Mouse (Mus musculus): Measurements from ENCODE around the gene Kpna1. TPM values are rescaled to one million over a fixed set of nuclear protein-coding genes. Genes with fewer than 3 reads are reported as not detected.

The Kpna1 gene
- polyA plus RNA-seq, 1 experiment from 2014 or later, result 44.1 TPM

DNA sequence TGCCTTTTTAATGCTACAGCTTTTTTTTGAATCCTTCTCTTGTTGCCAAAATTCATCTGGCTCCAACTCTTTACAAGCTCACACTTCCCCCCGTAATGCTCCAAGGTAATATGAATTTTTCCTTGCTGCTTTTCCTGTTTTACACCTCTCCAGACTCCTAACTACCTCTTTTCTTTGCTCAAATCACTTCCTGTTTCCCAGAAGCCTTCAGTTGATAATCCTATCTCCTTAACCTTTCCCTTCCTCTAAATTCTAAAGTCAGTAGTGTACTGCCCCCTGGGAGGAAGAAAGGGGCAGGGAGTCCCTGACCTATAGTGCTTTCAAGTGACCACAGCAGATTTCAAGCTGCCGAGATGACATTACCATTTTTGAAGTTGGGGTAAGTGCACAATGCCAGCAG, 89.1 kb downstream of the Kpna1 start:
- Histone ChIP-seq H3K4me3 (ENCODE audit: low read depth, low read length) (no peak overlapping the region), H3K4me2 (replicated peaks; ENCODE audit: low read depth, low read length) (no peak overlapping the region), H3K9me3 (ENCODE audit: control insufficient read depth, low read depth, low read length) (no peaks in the 10 kb centered on the region), H3K27ac (ENCODE audit: low read length) (no peak overlapping the region), H3K9ac (replicated peaks; ENCODE audit: low read depth, low read length) (no peak overlapping the region), H3K36me3 (ENCODE audit: control insufficient read depth, insufficient read depth, low read length) (no peaks in the 10 kb centered on the region), H3K4me1 (ENCODE audit: control insufficient read depth, insufficient read depth, low read length) (peaks cover 26% of the 10 kb centered on the region), H3K27me3 (ENCODE audit: control insufficient read depth, insufficient read depth, low read length) (no peaks in the 10 kb centered on the region)
- no peak for ATAC-seq (ENCODE audit: insufficient number of reproducible peaks, insufficient read depth, low FRiP score, low read depth)
- WGBS, result 70% methylated on average over 2 of the region's 2 CpGs

DNA sequence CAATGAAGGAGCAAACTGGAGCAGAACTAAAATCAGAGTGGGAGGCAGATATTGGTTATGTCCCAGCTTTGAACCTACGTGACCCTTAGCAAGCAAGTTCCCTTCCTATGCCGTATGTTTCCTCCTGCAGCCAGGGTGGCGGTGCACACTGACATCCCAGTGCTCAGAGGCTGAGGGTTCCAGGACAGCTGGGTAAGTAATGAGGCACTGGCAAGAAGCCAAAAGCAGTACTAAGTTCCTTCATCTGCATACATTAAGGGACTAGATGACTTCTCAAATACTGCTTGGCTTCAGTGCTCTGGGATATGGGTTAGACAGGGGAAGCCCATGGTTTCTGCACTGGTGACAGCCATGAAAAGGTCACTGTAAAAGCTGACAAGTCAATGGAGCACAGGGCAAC, 89.8 kb downstream of the Kpna1 start:
- H3K9me3 ChIP-seq (ENCODE audit: control insufficient read depth, low read depth, low read length), result no peaks in the 10 kb centered on the region
- no peak overlapping the region for H3K9ac ChIP-seq (replicated peaks; ENCODE audit: low read depth, low read length)
- no peak overlapping the region for H3K4me3 ChIP-seq (ENCODE audit: low read depth, low read length)
- H3K4me1 ChIP-seq (ENCODE audit: control insufficient read depth, insufficient read depth, low read length), result peaks cover 26% of the 10 kb centered on the region
- H3K27ac ChIP-seq (ENCODE audit: low read length), result no peak overlapping the region
- WGBS, result 55% methylated on average over 3 of the region's 3 CpGs
- H3K4me2 ChIP-seq (replicated peaks; ENCODE audit: low read depth, low read length), result no peak overlapping the region
- no peaks in the 10 kb centered on the region for H3K27me3 ChIP-seq (ENCODE audit: control insufficient read depth, insufficient read depth, low read length)
- no peaks in the 10 kb centered on the region for H3K36me3 ChIP-seq (ENCODE audit: control insufficient read depth, insufficient read depth, low read length)
- no peak for ATAC-seq (ENCODE audit: insufficient number of reproducible peaks, insufficient read depth, low FRiP score, low read depth)

DNA sequence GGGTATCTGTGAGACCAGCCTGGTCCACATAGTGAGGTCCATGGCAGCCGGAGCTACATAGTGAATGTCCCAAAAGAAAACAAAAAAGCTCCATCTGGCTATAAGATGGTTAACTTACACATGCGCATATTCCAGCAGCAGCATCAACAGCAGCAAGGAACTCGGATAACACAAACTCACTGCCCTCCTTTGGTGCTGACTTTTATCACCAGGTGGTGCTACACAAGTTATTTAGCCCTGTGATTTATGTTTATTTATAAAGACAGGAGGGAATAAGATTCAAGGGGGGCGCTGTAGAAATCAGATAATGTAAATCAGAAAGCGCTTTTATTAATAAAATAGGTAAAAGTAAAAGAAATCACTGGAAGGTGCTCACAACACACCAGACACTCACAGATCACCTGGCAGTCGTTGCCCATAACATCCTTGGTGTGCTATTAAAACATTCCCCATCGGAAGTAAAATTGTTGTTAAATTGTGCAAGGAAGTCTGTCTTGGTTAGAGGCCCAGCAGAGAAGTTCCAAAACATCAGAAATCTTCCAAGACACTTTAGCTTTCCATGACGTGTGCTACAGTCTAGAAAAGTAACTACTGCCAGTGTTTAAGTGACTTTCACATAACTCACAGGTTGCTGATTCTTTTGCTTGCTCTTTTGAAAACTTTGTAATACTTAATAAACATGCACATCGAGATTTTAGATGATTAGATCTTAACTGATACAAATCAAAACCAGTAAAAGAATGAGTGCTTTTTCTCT, 91.4 kb downstream of the Kpna1 start:
- Histone ChIP-seq H3K9me3 (ENCODE audit: control insufficient read depth, low read depth, low read length) (no peaks in the 10 kb centered on the region), H3K27me3 (ENCODE audit: control insufficient read depth, insufficient read depth, low read length) (no peaks in the 10 kb centered on the region), H3K4me3 (ENCODE audit: low read depth, low read length) (peak overlapping the region; percentile 84), H3K36me3 (ENCODE audit: control insufficient read depth, insufficient read depth, low read length) (no peaks in the 10 kb centered on the region), H3K4me1 (ENCODE audit: control insufficient read depth, insufficient read depth, low read length) (peaks cover 26% of the 10 kb centered on the region), H3K4me2 (replicated peaks; ENCODE audit: low read depth, low read length) (peak overlapping the region; percentile 55), H3K9ac (replicated peaks; ENCODE audit: low read depth, low read length) (peak overlapping the region; percentile 83), H3K27ac (ENCODE audit: low read length) (no peak overlapping the region)
- no peak for ATAC-seq (ENCODE audit: insufficient number of reproducible peaks, insufficient read depth, low FRiP score, low read depth)
- 21% methylated on average over 9 of the region's 9 CpGs for WGBS

DNA sequence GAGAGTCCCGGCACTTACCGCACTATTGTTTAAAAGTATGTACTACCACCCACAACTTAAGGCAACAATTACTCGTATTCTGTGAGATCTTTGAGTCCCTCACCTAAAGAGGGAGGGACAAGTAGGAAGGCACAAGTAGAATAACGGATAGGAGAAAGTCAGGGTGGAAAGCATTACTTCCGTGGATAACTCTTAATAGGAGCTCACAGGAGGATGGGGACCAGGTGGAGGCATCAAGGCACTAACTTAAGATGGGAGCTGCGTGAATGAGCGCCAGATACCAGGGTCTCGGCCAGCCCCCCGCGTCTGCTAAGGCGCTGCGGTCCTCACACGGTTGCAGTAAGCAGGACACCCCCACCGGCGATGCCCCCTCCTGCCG, 92.5 kb downstream of the Kpna1 start:
- WGBS, result 1% methylated on average over 16 of the region's 16 CpGs
- Histone ChIP-seq H3K4me3 (ENCODE audit: low read depth, low read length) (peak overlapping the region; percentile 84), H3K4me1 (ENCODE audit: control insufficient read depth, insufficient read depth, low read length) (peaks cover 26% of the 10 kb centered on the region), H3K4me2 (replicated peaks; ENCODE audit: low read depth, low read length) (peak overlapping the region; percentile 55), H3K27ac (ENCODE audit: low read length) (peak overlapping the region; percentile 99), H3K27me3 (ENCODE audit: control insufficient read depth, insufficient read depth, low read length) (no peaks in the 10 kb centered on the region), H3K9me3 (ENCODE audit: control insufficient read depth, low read depth, low read length) (no peaks in the 10 kb centered on the region), H3K9ac (replicated peaks; ENCODE audit: low read depth, low read length) (peak overlapping the region; percentile 83), H3K36me3 (ENCODE audit: control insufficient read depth, insufficient read depth, low read length) (no peaks in the 10 kb centered on the region)
- ATAC-seq (ENCODE audit: insufficient number of reproducible peaks, insufficient read depth, low FRiP score, low read depth), result no peak; the same call in 1 of the 2 replicates

DNA sequence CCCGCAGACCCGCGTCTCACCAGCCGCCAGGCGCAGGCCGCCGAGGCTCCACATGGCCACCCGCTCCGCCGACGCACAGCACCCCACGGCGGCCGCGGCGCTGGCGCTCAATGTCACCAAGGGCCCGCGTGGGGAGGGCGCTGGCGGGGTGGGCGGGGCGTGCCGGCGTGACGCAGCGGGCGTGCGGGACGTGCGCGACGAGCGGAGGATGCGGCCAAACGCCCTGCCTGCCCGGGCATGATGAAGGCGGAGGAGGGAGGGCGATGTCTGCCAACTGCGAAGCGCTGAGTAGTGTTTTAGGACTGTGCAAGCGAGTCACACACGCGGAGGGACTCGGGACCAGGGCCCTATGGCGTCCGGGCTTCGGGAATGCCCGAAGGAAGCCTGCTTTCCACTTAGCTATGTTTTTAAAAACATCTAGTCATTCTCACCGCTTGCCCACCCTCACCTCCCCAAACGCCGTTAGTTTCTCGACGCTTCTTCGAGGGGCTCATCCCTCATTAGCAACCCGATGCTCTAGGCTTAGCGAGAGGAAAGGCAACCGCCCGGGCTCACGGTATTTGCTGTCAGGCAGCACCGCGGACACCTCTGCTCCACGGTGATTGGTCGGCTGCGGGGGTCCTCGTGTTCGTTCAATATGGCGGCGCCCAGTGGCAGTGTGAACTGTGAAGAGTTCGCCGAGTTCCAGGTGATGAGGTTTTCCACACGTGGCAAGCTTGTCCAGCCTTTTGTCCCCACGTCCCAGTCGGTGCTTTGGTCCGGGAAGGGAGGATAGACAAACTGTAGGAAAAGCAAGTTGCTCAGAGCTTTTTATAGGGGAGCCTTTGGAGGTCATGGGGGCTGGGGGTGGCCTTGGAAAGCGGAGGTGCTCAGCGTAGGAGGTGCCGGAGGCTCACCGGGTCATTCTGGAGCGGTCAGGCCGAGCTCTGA, 93.2 kb downstream of the Kpna1 start, which contains the start of the genes Fam162a and Ccdc58:
Gene Fam162a (minus strand): TSS at position 145 of the 930 bp plus-strand sequence.
Gene Ccdc58 (plus strand): TSS at position 236 of the 930 bp plus-strand sequence.
- Histone ChIP-seq H3K36me3 (ENCODE audit: control insufficient read depth, insufficient read depth, low read length) (no peaks in the 10 kb centered on the region), H3K4me3 (ENCODE audit: low read depth, low read length) (peak within 1 kb of the TSS; percentile 84), H3K27ac (ENCODE audit: low read length) (peak within 1 kb of the TSS; percentile 99), H3K4me2 (replicated peaks; ENCODE audit: low read depth, low read length) (peak within 1 kb of the TSS; percentile 55), H3K9me3 (ENCODE audit: control insufficient read depth, low read depth, low read length) (no peaks in the 10 kb centered on the region), H3K27me3 (ENCODE audit: control insufficient read depth, insufficient read depth, low read length) (no peaks in the 10 kb centered on the region), H3K4me1 (ENCODE audit: control insufficient read depth, insufficient read depth, low read length) (peaks cover 26% of the 10 kb centered on the region), H3K9ac (replicated peaks; ENCODE audit: low read depth, low read length) (peak within 1 kb of the TSS; percentile 83)
- WGBS, result under 1% methylated on average over 81 of the region's 81 CpGs
- peak; percentile 92 for ATAC-seq (ENCODE audit: insufficient number of reproducible peaks, insufficient read depth, low FRiP score, low read depth)

DNA sequence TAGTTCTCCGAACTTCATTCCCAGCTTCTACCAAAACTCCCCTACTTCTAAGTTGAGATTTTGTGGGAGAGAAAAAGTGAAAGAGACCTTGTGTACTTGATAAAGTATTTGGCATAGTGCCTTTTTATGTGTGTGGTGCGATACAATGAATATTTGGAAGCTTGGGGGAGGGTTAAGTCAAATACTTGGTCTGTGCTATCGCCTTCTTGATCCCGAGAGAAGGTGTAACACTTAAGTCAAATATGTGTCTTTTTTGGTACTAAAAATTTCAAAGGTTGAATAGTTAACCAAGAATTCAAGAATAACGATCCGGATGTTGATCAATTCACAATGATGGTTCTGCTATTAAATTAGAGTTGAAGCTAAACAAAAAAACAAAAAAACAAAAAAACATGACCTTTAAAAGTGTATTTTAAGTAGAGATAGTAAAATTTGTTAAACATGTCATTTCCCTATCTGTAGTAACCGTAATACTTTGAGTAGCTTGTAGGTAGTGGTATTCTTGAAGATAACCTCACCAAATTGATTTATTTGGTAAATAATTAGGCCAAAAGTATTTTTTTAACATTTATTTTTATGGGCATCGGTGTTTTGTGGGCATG, 94.0 kb downstream of the Kpna1 start:
- Histone ChIP-seq H3K27ac (ENCODE audit: low read length) (peak overlapping the region; percentile 99; the same call in 1 of the 2 replicates), H3K4me2 (replicated peaks; ENCODE audit: low read depth, low read length) (peak overlapping the region; percentile 55), H3K4me1 (ENCODE audit: control insufficient read depth, insufficient read depth, low read length) (peaks cover 24% of the 10 kb centered on the region), H3K4me3 (ENCODE audit: low read depth, low read length) (peak overlapping the region; percentile 84), H3K36me3 (ENCODE audit: control insufficient read depth, insufficient read depth, low read length) (no peaks in the 10 kb centered on the region), H3K9me3 (ENCODE audit: control insufficient read depth, low read depth, low read length) (no peaks in the 10 kb centered on the region), H3K27me3 (ENCODE audit: control insufficient read depth, insufficient read depth, low read length) (no peaks in the 10 kb centered on the region), H3K9ac (replicated peaks; ENCODE audit: low read depth, low read length) (peak overlapping the region; percentile 83)
- 25% methylated on average over 8 of the region's 8 CpGs for WGBS
- ATAC-seq (ENCODE audit: insufficient number of reproducible peaks, insufficient read depth, low FRiP score, low read depth), result no peak

DNA sequence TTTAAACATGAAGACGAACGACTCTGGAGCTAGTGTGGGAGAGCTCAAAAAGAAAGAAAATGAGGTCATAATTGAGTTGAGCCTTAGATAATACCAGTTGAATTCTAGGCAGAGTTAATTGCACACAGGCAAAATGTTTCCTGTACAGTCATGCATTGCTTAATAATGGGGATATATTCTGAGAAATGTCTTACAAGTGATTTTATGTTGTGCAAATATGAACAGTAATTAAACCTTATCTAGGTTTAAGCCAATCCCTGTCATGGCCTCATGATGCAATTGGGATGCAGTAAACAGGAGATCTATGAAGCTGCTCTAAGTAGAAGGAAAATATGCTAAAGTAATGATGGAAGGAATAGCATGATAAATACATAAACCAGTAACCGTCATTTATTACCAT, 96.2 kb downstream of the Kpna1 start:
- 85% methylated on average over 3 of the region's 3 CpGs for WGBS
- Histone ChIP-seq H3K9ac (replicated peaks; ENCODE audit: low read depth, low read length) (no peak overlapping the region), H3K4me3 (ENCODE audit: low read depth, low read length) (no peak overlapping the region), H3K27me3 (ENCODE audit: control insufficient read depth, insufficient read depth, low read length) (no peaks in the 10 kb centered on the region), H3K36me3 (ENCODE audit: control insufficient read depth, insufficient read depth, low read length) (no peaks in the 10 kb centered on the region), H3K4me2 (replicated peaks; ENCODE audit: low read depth, low read length) (no peak overlapping the region), H3K27ac (ENCODE audit: low read length) (no peak overlapping the region), H3K4me1 (ENCODE audit: control insufficient read depth, insufficient read depth, low read length) (peaks cover 6% of the 10 kb centered on the region), H3K9me3 (ENCODE audit: control insufficient read depth, low read depth, low read length) (no peaks in the 10 kb centered on the region)
- ATAC-seq (ENCODE audit: insufficient number of reproducible peaks, insufficient read depth, low FRiP score, low read depth), result no peak

DNA sequence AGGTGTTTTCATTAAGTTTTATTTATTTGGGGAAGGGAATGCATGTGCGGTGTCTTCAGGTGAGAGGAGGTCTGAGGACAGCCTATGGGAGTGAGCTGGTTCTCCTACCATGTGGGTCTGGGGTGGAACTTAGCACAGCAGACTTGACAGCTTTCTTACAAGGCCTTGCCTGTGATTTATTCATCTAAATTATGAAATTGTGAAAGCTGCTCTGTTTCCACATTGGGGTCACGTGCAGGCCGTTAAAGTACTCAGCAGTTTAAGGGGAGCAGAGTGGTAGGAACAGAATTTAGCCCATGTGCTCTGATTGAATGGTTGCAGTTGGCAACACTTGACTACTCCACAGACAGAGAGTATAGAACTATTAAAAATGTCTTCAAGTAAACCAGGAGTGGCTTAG, 101.4 kb downstream of the Kpna1 start:
- H3K27me3 ChIP-seq (ENCODE audit: control insufficient read depth, insufficient read depth, low read length), result no peaks in the 10 kb centered on the region
- 94% methylated on average over 3 of the region's 3 CpGs for WGBS
- H3K9ac ChIP-seq (replicated peaks; ENCODE audit: low read depth, low read length), result no peak overlapping the region
- H3K36me3 ChIP-seq (ENCODE audit: control insufficient read depth, insufficient read depth, low read length), result peaks cover 15% of the 10 kb centered on the region
- H3K4me2 ChIP-seq (replicated peaks; ENCODE audit: low read depth, low read length), result no peak overlapping the region
- H3K9me3 ChIP-seq (ENCODE audit: control insufficient read depth, low read depth, low read length), result no peaks in the 10 kb centered on the region
- H3K4me3 ChIP-seq (ENCODE audit: low read depth, low read length), result no peak overlapping the region
- no peaks in the 10 kb centered on the region for H3K4me1 ChIP-seq (ENCODE audit: control insufficient read depth, insufficient read depth, low read length)
- no peak for ATAC-seq (ENCODE audit: insufficient number of reproducible peaks, insufficient read depth, low FRiP score, low read depth)
- no peak overlapping the region for H3K27ac ChIP-seq (ENCODE audit: low read length)

Data from stomach, embryonic 14.5 days (tissue).